Mouse (Mus musculus): ENCODE data around the gene Pole4. TPM values are rescaled to one million over a fixed set of nuclear protein-coding genes. Genes with fewer than 3 reads are reported as not detected.

Gene Pole4
- polyA plus RNA-seq, 1 experiment from 2014 or later: 97.1 TPM

GRCm38 (mm10) chr6:82595461-82596090, 109.6 kb downstream of the Pole4 start:
- Histone ChIP-seq H3K4me1 (ENCODE audit: control insufficient read depth in 2 of 2, insufficient read depth in 2 of 2, low read length in 2 of 2) (no peaks in the 10 kb centered on the region), H3K4me3 (ENCODE audit: control insufficient read depth in 1 of 2, insufficient read depth in 1 of 2, low read depth in 1 of 2, low read length in 2 of 2) (no peak overlapping the region), H3K9ac (ENCODE audit: low read length) (no peak overlapping the region), H3K27me3 (ENCODE audit: control insufficient read depth, insufficient read depth, low read length) (no peaks in the 10 kb centered on the region; the same call in 1 of the 2 replicates), H3K4me2 (ENCODE audit: low read length) (no peak overlapping the region), H3K27ac (replicated peaks in 1 of 2; ENCODE audit: control insufficient read depth in 1 of 2, insufficient read depth in 1 of 2, low read depth in 2 of 2, low read length in 2 of 2) (no peak overlapping the region), H3K36me3 (ENCODE audit: control insufficient read depth, insufficient read depth, low read length) (no peaks in the 10 kb centered on the region), H3K9me3 (ENCODE audit: control insufficient read depth, low read length) (0 out of 2 replicates have a peak, but pooled peaks cover 6% of the 10 kb centered on the region)
- 73% methylated on average over 8 of the region's 8 CpGs for WGBS
- no peak for ATAC-seq (ENCODE audit: insufficient number of reproducible peaks, insufficient read depth, low FRiP score, low read depth)

GRCm38 (mm10) chr6:82589387-82589786, 115.8 kb downstream of the Pole4 start:
- Histone ChIP-seq H3K4me1 (ENCODE audit: control insufficient read depth in 2 of 2, insufficient read depth in 2 of 2, low read length in 2 of 2) (no peaks in the 10 kb centered on the region), H3K4me3 (ENCODE audit: control insufficient read depth in 1 of 2, insufficient read depth in 1 of 2, low read depth in 1 of 2, low read length in 2 of 2) (no peak overlapping the region), H3K27ac (replicated peaks in 1 of 2; ENCODE audit: control insufficient read depth in 1 of 2, insufficient read depth in 1 of 2, low read depth in 2 of 2, low read length in 2 of 2) (no peak overlapping the region), H3K4me2 (ENCODE audit: low read length) (no peak overlapping the region), H3K27me3 (ENCODE audit: control insufficient read depth, insufficient read depth, low read length) (peaks cover 3% of the 10 kb centered on the region; the same call in 1 of the 2 replicates), H3K36me3 (ENCODE audit: control insufficient read depth, insufficient read depth, low read length) (no peaks in the 10 kb centered on the region), H3K9me3 (ENCODE audit: control insufficient read depth, low read length) (no peaks in the 10 kb centered on the region), H3K9ac (ENCODE audit: low read length) (no peak overlapping the region)
- ATAC-seq (ENCODE audit: insufficient number of reproducible peaks, insufficient read depth, low FRiP score, low read depth): no peak
- WGBS: 47% methylated on average over 7 of the region's 7 CpGs

DNA sequence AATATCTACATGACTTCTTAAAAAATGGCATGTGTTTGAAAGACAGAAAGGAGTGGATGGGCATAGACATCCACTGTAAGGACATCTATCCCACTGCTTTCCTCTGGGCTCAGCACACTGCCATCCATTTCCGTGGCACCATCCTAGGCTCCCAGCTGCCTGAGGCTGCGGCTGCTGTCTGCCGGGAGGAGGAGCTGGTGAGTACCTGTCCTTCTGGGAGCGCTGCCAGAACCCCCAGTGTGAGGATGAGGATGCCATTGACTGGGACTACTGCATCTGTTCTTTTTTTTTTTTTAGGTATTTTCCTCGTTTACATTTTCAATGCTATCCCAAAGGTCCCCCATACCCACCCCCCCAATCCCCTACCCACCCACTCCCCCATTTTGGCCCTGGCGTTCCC, 119.8 kb downstream of the Pole4 start:
- Histone ChIP-seq H3K4me2 (ENCODE audit: low read length) (no peak overlapping the region), H3K27me3 (ENCODE audit: control insufficient read depth, insufficient read depth, low read length) (0 out of 2 replicates have a peak, but pooled peaks cover 3% of the 10 kb centered on the region), H3K27ac (replicated peaks in 1 of 2; ENCODE audit: control insufficient read depth in 1 of 2, insufficient read depth in 1 of 2, low read depth in 2 of 2, low read length in 2 of 2) (no peak overlapping the region), H3K4me3 (ENCODE audit: control insufficient read depth in 1 of 2, insufficient read depth in 1 of 2, low read depth in 1 of 2, low read length in 2 of 2) (no peak overlapping the region), H3K36me3 (ENCODE audit: control insufficient read depth, insufficient read depth, low read length) (no peaks in the 10 kb centered on the region), H3K9ac (ENCODE audit: low read length) (no peak overlapping the region), H3K9me3 (ENCODE audit: control insufficient read depth, low read length) (no peaks in the 10 kb centered on the region), H3K4me1 (ENCODE audit: control insufficient read depth in 2 of 2, insufficient read depth in 2 of 2, low read length in 2 of 2) (no peaks in the 10 kb centered on the region)
- 42% methylated on average over 4 of the region's 6 CpGs for WGBS
- no peak for ATAC-seq (ENCODE audit: insufficient number of reproducible peaks, insufficient read depth, low FRiP score, low read depth)

- 0 out of 2 replicates have a peak, but pooled peaks cover 3% of the 10 kb centered on the region for H3K27me3 ChIP-seq (ENCODE audit: control insufficient read depth, insufficient read depth, low read length)
- no peaks in the 10 kb centered on the region for H3K9me3 ChIP-seq (ENCODE audit: control insufficient read depth, low read length)
- no peaks in the 10 kb centered on the region for H3K36me3 ChIP-seq (ENCODE audit: control insufficient read depth, insufficient read depth, low read length)
- 42% methylated on average over 5 of the region's 5 CpGs for WGBS
- H3K27ac ChIP-seq (replicated peaks in 1 of 2; ENCODE audit: control insufficient read depth in 1 of 2, insufficient read depth in 1 of 2, low read depth in 2 of 2, low read length in 2 of 2): no peak overlapping the region
- H3K4me3 ChIP-seq (ENCODE audit: control insufficient read depth in 1 of 2, insufficient read depth in 1 of 2, low read depth in 1 of 2, low read length in 2 of 2): no peak overlapping the region
- no peaks in the 10 kb centered on the region for H3K4me1 ChIP-seq (ENCODE audit: control insufficient read depth in 2 of 2, insufficient read depth in 2 of 2, low read length in 2 of 2)
- no peak overlapping the region for H3K9ac ChIP-seq (ENCODE audit: low read length)
- no peak for ATAC-seq (ENCODE audit: insufficient number of reproducible peaks, insufficient read depth, low FRiP score, low read depth)
- H3K4me2 ChIP-seq (ENCODE audit: low read length): no peak overlapping the region
Observed at GRCm38 (mm10) chr6:82575445-82575844, 129.7 kb downstream of the Pole4 start.

Other genes starting within 250 kb of the Pole4 start
- 31.0 and 38.0 TPM in 2 replicates for gene Hk2, start 69.1 kb upstream of the Pole4 start, polyA plus RNA-seq (2014; fragmentation: Nextera tagmentation; extraction: Ambion mirVana)
- not detected in 2 replicates for gene Sema4f, start 234.4 kb upstream of the Pole4 start, polyA plus RNA-seq (2014; fragmentation: Nextera tagmentation; extraction: Ambion mirVana)
- gene M1ap, start 241.5 kb upstream of the Pole4 start, polyA plus RNA-seq (2014; fragmentation: Nextera tagmentation; extraction: Ambion mirVana): 0.35 and 1.4 TPM in 2 replicates

Data from heart, embryonic 14.5 days (tissue).